Mouse (Mus musculus) neural tube, embryonic 11.5 days (tissue): ENCODE results near the gene Ercc1. TPM values are rescaled to one million over a fixed set of nuclear protein-coding genes. Genes with fewer than 3 reads are reported as not detected.

Source experiments
- ATAC-seq: fragments of 200-750 bp; cut with Nextera tagmentation; 2 replicates; pipeline ENCODE4 v1.8.0; 2017; ENCODE audit warnings: moderate number of reproducible peaks, mild to moderate bottlenecking, moderate TSS enrichment, moderate library complexity; ENCODE audit not compliant: insufficient read depth, low FRiP score, low TSS enrichment
- DNase-seq: peaks from one replicate; pipeline ENCODE4 v3.0.0-alpha.2; 2015; ENCODE audit warnings: low spot score
- H3K27ac ChIP-seq: fragments of 300-500 bp; sonication (generic); 2 replicates; pipeline ENCODE4 v1.5.1; 2014; ENCODE audit warnings: low read depth, mild to moderate bottlenecking, low read length
- H3K27me3 ChIP-seq: fragments of 300-500 bp; sonication (generic); 2 replicates; pipeline ENCODE4 v1.6.1; 2014; ENCODE audit warnings: mild to moderate bottlenecking, low read length, mixed read lengths; ENCODE audit not compliant: control insufficient read depth, insufficient read depth
- H3K36me3 ChIP-seq: fragments of 300-500 bp; sonication (generic); 2 replicates; pipeline ENCODE4 v1.6.1; 2014; ENCODE audit warnings: mild to moderate bottlenecking, low read length, moderate library complexity, mixed read lengths; ENCODE audit not compliant: control insufficient read depth, insufficient read depth
- H3K4me1 ChIP-seq: fragments of 300-500 bp; sonication (generic); 2 replicates; pipeline ENCODE4 v1.6.1; 2014; ENCODE audit warnings: low read length, mixed read lengths; ENCODE audit not compliant: control insufficient read depth, insufficient read depth
- H3K4me2 ChIP-seq: fragments of 300-500 bp; sonication (generic); 2 replicates; pipeline ENCODE4 v1.6.1; 2014; ENCODE audit warnings: low read depth, mild to moderate bottlenecking, moderate library complexity
- H3K4me3 ChIP-seq: fragments of 300-500 bp; sonication (generic); 2 replicates; pipeline ENCODE4 v1.5.1; 2014; ENCODE audit warnings: low read depth, low read length
- H3K9ac ChIP-seq: fragments of 300-500 bp; sonication (generic); 2 replicates; pipeline ENCODE4 v1.6.1; 2014; ENCODE audit warnings: mild to moderate bottlenecking, low read length
- H3K9me3 ChIP-seq: fragments of 300-500 bp; sonication (generic); 2 replicates; pipeline ENCODE4 v1.6.1; 2016; ENCODE audit warnings: low read length; ENCODE audit not compliant: control insufficient read depth
- WGBS: fragments of 180-500 bp; shearing (Covaris S2); extraction: QIAGEN DNeasy Blood & Tissue Kit; methylation state at CpG from one replicate; pipeline ENCODE4 v1.1.7; 2014; 5-methylcytosine and 5-hydroxymethylcytosine counted together
- polyA plus RNA-seq: library from polyadenylated mRNA; unstranded; fragments of >200 nt; fragmentation: Nextera tagmentation; extraction: Ambion mirVana; gene quantifications from 2 replicates; pipeline ENCODE4 v1.2.1, GENCODE M21; 2014

The Ercc1 gene
- polyA plus RNA-seq, 1 experiment from 2014 or later, result 91.8 TPM

- Histone ChIP-seq H3K4me1 (peaks cover 9% of the 10 kb centered on the region; the same call in 1 of the 2 replicates), H3K27ac (no peak overlapping the region), H3K4me3 (no peak overlapping the region), H3K4me2 (no peak overlapping the region), H3K9me3 (no peaks in the 10 kb centered on the region), H3K9ac (no peak overlapping the region), H3K27me3 (no peaks in the 10 kb centered on the region), H3K36me3 (no peaks in the 10 kb centered on the region)
- 78% methylated on average over 7 of the region's 7 CpGs for WGBS
- DNase-seq (no peak), ATAC-seq (no peak)
Observed at GRCm38 (mm10) chr7:19318676-19319075, 25.9 kb upstream of the Ercc1 start.

DNA sequence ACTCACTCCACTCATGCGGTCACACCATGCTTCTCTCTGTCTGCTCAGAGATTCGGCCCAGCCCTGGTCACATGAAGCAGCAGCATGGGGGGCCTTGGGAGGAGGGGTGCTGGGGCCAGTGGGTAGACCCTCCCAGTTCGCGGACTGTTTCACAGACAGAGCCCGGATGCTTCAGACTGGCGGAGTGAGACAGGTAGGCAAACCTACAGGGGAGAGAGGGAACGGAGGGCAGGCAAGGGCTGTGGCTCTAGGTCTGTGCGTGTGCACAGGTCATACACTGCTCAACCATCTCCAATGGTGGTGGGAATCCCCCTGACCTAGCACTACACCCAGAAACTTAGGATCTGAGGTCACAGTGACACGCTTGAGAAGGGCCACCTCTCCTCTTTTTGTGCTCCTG is 25.1 kb upstream of the Ercc1 start:
- Histone ChIP-seq H3K9ac (peak overlapping the region; percentile 40), H3K4me2 (peak overlapping the region; percentile 77), H3K27ac (no peak overlapping the region), H3K9me3 (no peaks in the 10 kb centered on the region), H3K4me1 (peaks cover 9% of the 10 kb centered on the region; the same call in 1 of the 2 replicates), H3K36me3 (no peaks in the 10 kb centered on the region), H3K4me3 (peak overlapping the region; percentile 37), H3K27me3 (no peaks in the 10 kb centered on the region)
- no peak for DNase-seq
- 19% methylated on average over 9 of the region's 9 CpGs for WGBS
- ATAC-seq, result peak; percentile 68

DNA sequence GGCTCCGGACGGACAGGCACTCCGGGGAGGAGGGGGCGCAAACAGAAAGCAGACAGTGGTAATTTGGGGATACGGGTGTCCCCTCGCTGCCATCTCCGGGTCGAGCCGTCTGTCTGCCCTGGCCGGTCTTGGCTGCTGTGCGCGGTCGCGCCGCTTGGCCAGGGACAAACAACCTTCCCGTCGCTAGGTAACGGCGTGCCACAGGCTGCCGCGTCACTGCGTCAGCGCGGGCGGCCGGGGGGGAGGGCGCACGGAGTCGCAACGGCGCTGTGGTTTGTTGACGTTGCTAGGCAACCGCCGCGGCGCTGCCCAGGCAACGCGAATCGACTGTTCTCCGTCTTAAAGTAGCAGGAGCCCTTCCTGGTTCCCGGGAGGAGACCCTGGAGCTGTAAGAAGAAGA is 24.7 kb upstream of the Ercc1 start:
- no peaks in the 10 kb centered on the region for H3K9me3 ChIP-seq
- no peaks in the 10 kb centered on the region for H3K27me3 ChIP-seq
- no peaks in the 10 kb centered on the region for H3K36me3 ChIP-seq
- DNase-seq, result peak; percentile 99
- WGBS, result 0% methylated on average over 41 of the region's 41 CpGs
- peak overlapping the region; percentile 77 for H3K4me2 ChIP-seq
- no peak overlapping the region for H3K27ac ChIP-seq
- H3K9ac ChIP-seq, result peak overlapping the region; percentile 40
- peak overlapping the region; percentile 37 for H3K4me3 ChIP-seq
- H3K4me1 ChIP-seq, result peaks cover 9% of the 10 kb centered on the region; the same call in 1 of the 2 replicates
- ATAC-seq, result peak; percentile 92

DNA sequence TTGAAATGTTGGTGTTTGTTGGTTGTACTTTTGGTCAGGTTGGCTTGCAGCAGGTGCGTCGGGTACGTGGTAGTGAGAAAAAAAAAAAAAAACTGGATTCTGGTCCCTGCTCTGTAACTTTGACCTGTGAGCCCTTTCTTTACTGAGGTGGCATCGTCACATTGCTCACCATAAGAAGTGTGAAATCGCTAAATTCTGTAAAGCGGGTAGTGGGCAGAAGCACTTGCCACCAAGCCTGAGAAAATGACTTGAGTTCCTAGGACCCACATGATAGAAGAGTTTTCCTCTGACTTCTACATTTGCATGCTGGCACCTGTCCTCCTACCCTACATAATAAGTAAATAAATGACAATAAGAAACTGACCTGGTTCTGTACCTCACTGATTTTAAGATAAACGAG is 23.9 kb upstream of the Ercc1 start:
- Histone ChIP-seq H3K27me3 (no peaks in the 10 kb centered on the region), H3K4me2 (peak overlapping the region; percentile 77; the same call in 1 of the 2 replicates)

DNA sequence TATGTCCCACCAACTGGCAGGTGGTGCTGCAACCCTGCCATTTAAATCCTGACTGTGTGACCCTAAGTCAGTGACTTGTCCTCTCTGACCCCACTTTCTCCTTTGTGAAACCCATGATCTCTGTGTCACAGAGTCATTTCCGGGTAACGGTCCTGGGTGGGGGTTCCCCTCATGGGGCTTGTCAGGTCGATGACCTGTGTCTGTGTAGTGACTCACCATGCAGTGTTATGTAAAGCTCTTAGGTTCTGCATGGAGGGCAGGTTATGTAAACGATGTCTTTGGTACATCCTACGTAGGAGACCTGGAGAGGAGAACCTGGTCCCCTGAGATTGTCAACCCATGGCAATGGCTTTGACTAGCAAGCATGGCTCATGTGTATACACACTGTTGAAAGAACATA is 23.1 kb upstream of the Ercc1 start:
- H3K27ac ChIP-seq, result no peak overlapping the region
- H3K4me1 ChIP-seq, result peaks cover 11% of the 10 kb centered on the region
- WGBS, result 65% methylated on average over 5 of the region's 5 CpGs

More for the DNA sequence above, 23.9 kb upstream of the Ercc1 start:
- Histone ChIP-seq H3K9me3 (no peaks in the 10 kb centered on the region), H3K9ac (no peak overlapping the region), H3K4me1 (peaks cover 9% of the 10 kb centered on the region; the same call in 1 of the 2 replicates), H3K36me3 (no peaks in the 10 kb centered on the region), H3K4me3 (no peak overlapping the region), H3K27ac (no peak overlapping the region)
- no peak for ATAC-seq
- 46% methylated on average over 7 of the region's 7 CpGs for WGBS
- DNase-seq, result no peak

GRCm38 (mm10) chr7:19322489-19322888 is 22.1 kb upstream of the Ercc1 start:
- Histone ChIP-seq H3K27ac (no peak overlapping the region), H3K4me2 (no peak overlapping the region), H3K4me3 (no peak overlapping the region), H3K9me3 (no peaks in the 10 kb centered on the region), H3K9ac (no peak overlapping the region), H3K4me1 (peaks cover 16% of the 10 kb centered on the region), H3K27me3 (no peaks in the 10 kb centered on the region), H3K36me3 (no peaks in the 10 kb centered on the region)
- DNase-seq, result no peak
- ATAC-seq, result no peak
- 50% methylated on average over 9 of the region's 9 CpGs for WGBS

More for the DNA sequence above, 23.1 kb upstream of the Ercc1 start:
- H3K4me2 ChIP-seq, result no peak overlapping the region
- no peaks in the 10 kb centered on the region for H3K27me3 ChIP-seq
- DNase-seq (no peak), ATAC-seq (no peak)
- no peaks in the 10 kb centered on the region for H3K9me3 ChIP-seq
- H3K36me3 ChIP-seq, result no peaks in the 10 kb centered on the region
- H3K4me3 ChIP-seq, result no peak overlapping the region
- H3K9ac ChIP-seq, result no peak overlapping the region

DNA sequence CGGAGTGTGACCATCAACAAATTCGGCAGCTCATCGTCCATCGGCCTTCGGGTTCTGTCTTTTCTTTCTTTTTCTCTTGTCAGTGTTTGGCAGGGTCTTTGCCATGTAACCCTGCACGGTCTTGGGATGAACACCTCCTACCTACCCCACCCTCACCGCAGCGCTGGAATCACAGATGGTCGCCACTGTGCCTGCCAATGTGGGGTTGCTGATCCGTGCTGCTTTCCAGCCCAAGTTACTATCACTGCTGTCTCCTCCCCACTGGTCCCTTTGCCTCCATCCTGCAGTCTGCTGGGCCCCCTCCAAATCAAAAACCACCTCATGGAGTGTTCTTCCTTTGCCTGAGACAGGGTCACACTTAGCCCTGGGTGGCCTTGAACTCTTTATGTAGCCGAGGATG is 20.4 kb upstream of the Ercc1 start:
- no peak overlapping the region for H3K9ac ChIP-seq

DNA sequence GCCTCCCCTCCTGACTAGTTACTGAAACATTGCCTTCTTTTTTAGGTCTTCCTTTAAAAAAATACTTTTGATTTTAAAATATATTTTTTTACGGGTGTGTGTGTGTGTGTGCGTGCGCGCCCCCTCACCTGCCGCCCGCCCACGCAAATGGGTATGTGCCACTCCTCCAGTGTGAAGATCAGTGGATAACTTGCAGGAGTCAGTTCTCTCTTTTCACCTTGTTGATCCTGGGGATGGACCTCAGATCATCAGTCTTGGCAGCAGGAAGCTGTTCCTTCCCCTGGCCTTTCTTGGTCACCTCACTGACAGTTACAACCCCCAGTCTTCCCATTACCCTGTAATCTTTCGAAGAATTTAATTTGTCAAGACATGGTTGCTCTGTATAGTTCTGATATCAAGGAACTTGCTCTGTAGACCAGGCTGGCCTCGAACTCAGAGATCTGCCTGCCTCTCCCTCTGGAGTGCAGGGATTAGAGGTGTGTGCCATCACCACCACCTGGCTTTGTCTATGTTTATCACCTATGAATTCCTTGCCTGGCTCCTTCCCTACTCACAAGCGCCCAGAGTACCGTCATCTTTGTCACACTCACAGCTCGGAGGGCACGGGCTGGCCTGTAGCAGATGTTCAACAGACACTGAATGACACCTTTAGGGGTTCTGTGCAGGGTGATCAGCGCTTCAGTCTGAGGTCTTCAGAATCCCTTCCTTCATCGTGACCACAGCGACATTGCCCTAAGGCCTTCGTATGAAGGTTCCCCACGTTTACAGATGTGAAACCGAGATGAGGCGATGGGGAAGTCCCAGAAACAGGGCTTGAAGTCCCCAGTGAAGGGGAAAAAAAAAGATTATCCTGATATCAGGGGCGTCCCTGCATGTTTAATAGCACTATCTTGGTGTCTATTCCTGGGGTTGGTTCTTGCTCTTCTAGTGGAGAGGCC is 19.0 kb upstream of the Ercc1 start:
- no peak overlapping the region for H3K9ac ChIP-seq
- ATAC-seq (no peak), DNase-seq (no peak)
- no peak overlapping the region; the same call in 1 of the 2 replicates for H3K4me2 ChIP-seq
- no peak overlapping the region for H3K27ac ChIP-seq
- no peak overlapping the region; the same call in 1 of the 2 replicates for H3K4me3 ChIP-seq
- no peaks in the 10 kb centered on the region for H3K9me3 ChIP-seq
- 73% methylated on average over 21 of the region's 21 CpGs for WGBS
- H3K36me3 ChIP-seq, result no peaks in the 10 kb centered on the region
- H3K27me3 ChIP-seq, result no peaks in the 10 kb centered on the region
- H3K4me1 ChIP-seq, result peaks cover 8% of the 10 kb centered on the region

More for the DNA sequence above, 20.4 kb upstream of the Ercc1 start:
- no peak for DNase-seq
- Histone ChIP-seq H3K27ac (no peak overlapping the region), H3K4me3 (no peak overlapping the region), H3K4me1 (peaks cover 16% of the 10 kb centered on the region), H3K9me3 (no peaks in the 10 kb centered on the region), H3K27me3 (no peaks in the 10 kb centered on the region), H3K36me3 (no peaks in the 10 kb centered on the region), H3K4me2 (no peak overlapping the region)
- no peak for ATAC-seq
- 89% methylated on average over 11 of the region's 11 CpGs for WGBS

DNA sequence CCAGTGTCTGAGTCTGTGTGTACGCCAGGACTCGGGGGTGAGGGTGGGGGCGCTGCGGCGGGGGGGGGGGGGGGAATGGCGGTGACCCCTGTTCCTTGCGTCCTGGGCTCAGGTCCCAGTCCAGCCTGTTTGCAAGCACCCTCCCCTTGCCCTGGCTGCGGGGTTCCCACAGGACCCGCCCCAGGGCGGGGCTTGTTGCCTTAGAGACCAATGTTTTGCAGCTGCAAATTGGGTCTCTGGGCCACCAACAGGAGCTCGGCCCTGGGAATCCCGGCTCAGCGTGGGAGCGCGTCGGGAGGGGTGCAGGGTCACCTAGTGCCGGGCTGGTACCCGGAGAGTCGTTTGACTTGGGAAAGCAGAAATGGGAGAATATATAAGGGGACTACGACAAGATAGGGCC is 18.2 kb upstream of the Ercc1 start:
- no peaks in the 10 kb centered on the region for H3K27me3 ChIP-seq
- peaks cover 8% of the 10 kb centered on the region for H3K4me1 ChIP-seq
- no peaks in the 10 kb centered on the region for H3K36me3 ChIP-seq
- no peaks in the 10 kb centered on the region for H3K9me3 ChIP-seq
- H3K9ac ChIP-seq, result peak overlapping the region; percentile 44
- H3K27ac ChIP-seq, result no peak overlapping the region
- H3K4me3 ChIP-seq, result peak overlapping the region; percentile 28
- WGBS, result under 1% methylated on average over 19 of the region's 20 CpGs
- peak overlapping the region; percentile 40 for H3K4me2 ChIP-seq
- ATAC-seq (peak; percentile 62), DNase-seq (peak; percentile 88)
